Mouse (Mus musculus): ENCODE data around the gene Mdm4.

- no peak for TF ChIP-seq GATA1 (IDR thresholded peaks at IDR 0.05; ENCODE audit: borderline replicate concordance, low read length)
- TF ChIP-seq FLI1 (IDR thresholded peaks at IDR 0.05; ENCODE audit: low read length), result no peak
Measured at GRCm38 (mm10) chr1:132915849-132916493, 114.4 kb downstream of the Mdm4 start.

All from megakaryocyte, embryonic 14.5 days (primary cell).